Mouse (Mus musculus) mesoderm, embryonic 11.5 days (tissue): ENCODE data around the gene Gm20517.

Source experiments
- DNase-seq: peaks from one replicate; pipeline ENCODE4 v3.0.0-alpha.2; 2012; ENCODE audit warnings: low read depth, low spot score

The Gm20517 gene

DNA sequence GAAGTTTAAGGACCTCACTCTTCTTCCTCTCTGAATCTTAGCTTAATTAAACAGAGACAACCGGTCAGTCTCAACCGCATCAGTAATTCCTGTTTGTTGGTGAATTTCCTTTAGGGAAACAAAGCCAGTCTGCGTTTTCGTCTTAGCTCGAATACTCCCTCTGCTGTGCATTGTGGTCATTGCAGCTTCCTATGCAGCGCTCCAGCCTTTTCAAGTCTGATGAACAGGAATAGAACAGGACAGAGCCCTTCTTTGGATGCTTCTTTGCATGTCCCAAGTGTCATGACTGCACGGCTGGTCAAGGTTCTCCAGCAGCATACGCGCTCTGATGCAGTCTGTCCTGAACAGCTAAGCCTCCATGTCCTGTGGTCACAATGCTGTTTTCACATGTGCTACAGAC, 65.2 kb downstream of the Gm20517 start:
- peak; percentile 79 for DNase-seq

DNA sequence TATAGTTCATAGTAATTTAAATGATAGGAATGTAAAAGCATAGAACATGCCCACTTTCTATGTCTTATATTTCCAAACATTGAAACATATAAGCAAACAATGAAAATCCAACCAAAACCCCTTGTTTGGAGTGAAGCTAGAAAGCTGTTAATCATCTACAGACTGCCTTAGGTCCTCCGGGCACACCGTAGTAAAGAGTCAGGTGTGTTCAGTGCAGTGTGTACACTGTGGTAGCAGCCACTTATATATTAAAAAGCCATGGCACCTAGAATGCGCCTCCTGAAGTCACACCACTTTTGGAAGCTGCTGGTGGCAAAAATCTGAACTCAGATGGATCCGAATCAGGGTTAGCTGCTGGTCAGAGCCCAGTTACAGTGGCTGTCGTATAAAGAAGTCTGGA, 66.8 kb downstream of the Gm20517 start:
- no peak for DNase-seq

DNA sequence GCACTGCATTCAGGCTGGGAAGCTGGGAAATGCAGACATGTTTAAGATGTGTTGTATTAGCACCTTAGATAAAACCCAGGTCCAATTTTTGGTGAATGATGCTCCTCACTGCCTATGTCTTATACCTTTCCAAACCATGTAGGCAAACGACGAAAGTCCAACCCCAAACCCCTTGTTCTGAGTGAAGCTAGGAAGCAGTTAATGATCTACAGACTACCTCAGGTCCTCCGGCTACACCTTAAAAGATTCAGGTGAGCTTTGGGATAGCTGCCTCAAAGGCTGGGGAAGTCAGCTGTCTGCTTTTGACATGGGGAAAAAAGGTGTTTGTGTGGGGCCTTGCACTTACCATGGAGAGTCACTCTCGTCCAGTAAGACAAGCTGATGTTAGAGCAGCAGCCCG, 67.3 kb downstream of the Gm20517 start:
- no peak for DNase-seq

DNA sequence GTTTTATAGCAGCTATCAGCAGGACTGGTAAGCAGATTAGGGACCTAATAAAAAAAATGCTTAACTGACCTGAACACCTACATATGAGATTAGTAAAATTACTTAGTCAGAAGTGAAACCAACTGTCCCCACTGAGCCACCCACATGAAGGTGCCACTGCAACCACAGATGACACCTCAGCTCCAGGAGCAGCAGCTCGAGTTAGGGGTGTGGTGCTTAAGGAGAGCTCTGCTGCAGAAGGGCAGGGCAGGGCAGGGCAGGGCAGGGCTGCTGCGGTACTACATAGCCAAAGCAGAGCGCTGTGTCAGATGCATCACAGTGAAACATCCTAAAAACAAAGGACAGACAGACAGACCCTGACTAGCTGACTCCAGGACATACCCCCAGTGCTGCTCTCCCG, 71.4 kb downstream of the Gm20517 start:
- DNase-seq: no peak

DNA sequence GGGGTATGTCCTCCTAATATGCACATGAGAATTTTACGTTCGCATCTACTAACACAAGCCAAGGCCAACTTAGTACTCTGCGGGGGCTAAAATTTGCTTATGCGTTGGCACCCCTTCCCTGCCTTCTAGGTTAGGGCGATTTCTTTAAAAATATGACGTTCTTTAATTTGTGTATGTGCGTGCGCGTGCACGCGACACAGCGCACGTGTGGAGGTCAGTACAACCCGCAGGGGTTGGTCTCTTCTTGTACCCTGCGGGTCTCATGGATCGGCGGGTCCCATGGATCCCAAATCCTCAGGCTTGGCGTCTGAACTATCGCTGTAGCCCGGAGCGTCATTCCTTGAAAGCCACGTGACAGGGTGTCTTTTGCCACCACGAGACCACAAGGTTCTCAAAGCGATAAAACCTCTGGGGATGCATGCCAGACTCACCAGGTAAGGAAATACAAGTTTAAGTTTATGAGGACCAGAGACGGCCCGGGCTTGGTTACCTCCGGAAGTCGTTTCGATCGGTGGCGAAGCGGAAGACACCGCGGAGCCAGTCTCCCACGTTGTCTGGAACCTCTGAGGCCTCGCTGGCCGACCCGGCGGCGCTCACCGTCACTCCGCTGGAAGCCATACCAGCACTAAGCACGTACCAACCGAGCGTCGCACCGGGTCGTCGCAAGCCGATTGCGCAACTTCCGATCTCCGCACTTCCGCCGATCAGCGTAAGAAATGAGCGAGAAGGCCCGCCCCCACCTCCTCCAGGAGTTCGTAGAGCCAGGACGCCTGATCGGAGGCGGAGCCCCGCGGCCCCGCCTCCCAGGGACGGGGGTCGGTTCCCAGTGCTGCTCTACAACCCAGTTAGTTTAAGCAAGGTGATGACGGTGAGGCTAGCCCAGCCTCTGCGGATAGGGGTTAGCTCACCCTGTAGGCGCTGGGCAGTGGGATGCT, 76.3 kb downstream of the Gm20517 start:
- peak; percentile 96 for DNase-seq

DNA sequence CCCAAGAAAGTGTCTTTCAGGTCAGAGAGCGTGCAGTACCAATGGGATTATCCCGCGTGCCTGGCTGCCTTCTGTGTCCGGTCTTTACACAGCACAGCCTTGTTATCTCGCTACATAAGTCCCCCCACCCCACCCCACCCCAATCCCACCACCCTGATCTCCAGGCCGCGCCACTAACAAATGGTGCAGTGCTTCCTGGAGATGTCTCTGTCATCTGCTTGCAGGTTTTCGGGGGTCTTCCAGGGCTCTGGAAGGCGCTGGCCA, 76.9 kb downstream of the Gm20517 start, which contains the start of gene Tomm6:
Tomm6 (minus strand) TSS at position 43 of the 264 bp plus-strand sequence.
- DNase-seq: no peak

DNA sequence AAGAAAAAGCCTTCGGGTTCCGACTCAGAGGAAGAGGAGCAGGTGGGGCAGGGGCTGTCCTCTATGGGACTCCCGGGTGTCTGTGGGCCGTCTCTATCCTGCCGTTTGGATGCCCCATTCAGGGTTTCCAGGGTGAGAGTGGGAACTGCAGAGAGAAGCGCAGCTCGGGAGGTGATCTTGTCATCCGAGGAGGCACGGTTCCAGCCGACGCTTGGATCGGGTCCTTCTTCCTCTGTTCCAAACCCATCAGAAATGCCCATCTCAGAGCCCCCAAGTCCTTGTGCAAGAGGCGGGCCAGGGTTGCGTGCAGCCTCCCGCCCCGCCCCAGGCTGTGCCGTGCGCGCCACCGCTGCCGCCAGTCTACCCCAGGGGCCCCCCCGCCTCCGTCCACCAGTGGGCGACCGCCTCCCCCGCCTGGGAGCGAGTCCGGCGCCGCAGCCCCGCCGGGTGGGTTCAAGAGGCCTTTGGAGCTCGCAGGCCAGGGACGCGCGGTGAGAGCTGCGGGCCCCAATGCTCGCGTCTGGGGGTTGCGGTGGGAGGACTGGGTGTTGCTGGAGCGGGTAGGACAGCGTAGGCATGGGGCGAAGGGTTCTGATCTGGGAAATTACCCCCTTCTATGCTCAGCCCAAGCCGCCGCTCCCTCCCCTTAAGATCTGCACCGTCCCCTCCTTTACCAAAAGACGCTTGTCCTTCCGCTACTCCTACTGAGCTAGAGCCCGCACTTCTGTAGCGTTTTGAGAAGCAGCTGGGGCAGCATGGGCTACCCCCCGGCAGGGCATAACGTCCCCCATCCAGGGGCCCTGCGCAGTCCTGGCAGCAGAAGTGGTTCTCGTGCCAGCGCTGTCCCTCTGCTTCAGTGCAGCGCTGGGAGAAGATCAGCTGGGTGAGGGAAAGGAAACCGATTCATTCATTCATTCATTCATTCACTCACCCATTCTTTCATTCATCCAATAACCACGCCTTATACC, 77.5 kb downstream of the Gm20517 start, which contains the start of gene Frs3:
Frs3 (plus strand) TSS at position 423 of the 968 bp plus-strand sequence.
- DNase-seq: peak; percentile 65

DNA sequence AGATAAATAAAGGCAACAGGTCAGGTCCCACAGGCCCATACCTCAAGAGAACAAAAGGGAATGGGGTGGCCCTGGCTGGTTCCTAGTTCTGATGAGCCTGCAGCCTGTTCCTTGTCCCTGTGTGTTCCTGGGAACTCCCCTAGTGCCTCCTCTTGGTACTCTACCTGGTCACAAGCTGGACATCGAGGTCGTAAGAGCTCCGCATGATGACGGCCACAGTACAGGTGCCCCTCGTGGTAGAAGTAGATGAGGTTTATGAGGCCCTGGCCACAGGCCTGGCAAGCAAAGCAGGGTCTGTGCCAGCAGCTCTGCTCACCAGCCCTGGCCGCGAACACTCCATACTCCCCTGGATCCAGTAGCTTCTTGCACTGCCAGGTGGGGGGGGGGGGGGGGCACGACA, 78.5 kb downstream of the Gm20517 start:
- no peak for DNase-seq

DNA sequence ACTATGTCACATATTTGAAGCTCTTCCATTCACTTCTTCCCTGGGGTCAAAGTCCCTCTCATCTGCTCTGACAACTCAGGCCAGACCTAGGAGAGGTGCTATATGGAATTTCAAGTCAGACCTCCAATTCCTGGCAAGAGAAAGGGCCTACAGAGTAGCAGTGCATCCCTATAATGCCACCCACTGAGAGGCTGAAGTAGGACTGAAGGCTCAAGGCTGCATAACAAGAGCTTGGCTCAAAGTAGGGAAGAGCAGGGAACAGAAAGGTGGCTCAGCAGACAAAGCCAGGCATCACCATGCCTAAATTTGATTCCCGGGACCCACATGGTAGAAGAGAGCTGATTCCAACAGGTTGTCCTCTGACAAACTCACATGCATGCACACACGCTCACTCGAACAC, 80.3 kb downstream of the Gm20517 start:
- DNase-seq: no peak

DNA sequence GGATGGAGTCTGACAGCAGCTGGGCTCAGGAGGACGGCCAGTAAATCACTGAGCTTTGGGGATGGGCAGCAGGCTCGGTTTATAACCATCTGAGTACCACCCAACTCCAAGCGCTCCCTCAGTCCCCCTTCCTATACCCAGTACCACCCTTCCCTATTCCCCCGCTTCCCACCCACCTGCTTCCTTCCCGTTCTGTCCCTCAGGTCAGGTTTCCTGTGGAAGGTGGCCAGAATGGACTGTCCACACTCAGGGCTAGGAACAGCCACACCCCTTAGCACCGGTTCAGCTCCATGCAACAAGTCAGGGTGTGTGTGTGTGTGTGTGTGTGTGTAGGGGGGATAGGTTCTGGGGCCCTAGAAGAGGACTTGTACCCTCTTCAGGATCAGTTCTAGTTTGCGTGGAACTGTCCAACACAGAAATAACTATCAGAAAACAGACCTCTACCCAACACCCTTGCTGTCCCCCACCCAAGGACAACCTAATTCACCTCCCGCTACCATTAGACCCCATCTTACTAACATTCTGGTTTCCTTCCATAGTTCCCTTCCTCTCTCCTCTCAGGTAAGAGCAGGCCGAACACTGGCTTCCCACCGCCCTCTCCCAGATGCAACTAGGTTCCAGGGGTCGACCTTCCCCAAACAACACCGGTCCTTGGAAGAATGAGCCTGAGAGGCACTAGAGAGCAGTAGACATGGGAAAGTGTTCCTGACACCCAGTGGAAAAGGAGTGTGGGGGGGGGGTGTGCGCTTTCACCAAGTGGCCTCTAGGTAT, 82.5 kb downstream of the Gm20517 start:
- no peak for DNase-seq

DNA sequence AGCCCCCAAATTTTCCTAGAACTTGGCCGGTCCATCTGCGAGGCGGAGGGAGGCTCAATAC, 82.9 kb downstream of the Gm20517 start, which contains the start of gene Gm21981:
Gm21981 (minus strand) TSS at position 14 of the 61 bp plus-strand sequence.
- no peak for DNase-seq

DNA sequence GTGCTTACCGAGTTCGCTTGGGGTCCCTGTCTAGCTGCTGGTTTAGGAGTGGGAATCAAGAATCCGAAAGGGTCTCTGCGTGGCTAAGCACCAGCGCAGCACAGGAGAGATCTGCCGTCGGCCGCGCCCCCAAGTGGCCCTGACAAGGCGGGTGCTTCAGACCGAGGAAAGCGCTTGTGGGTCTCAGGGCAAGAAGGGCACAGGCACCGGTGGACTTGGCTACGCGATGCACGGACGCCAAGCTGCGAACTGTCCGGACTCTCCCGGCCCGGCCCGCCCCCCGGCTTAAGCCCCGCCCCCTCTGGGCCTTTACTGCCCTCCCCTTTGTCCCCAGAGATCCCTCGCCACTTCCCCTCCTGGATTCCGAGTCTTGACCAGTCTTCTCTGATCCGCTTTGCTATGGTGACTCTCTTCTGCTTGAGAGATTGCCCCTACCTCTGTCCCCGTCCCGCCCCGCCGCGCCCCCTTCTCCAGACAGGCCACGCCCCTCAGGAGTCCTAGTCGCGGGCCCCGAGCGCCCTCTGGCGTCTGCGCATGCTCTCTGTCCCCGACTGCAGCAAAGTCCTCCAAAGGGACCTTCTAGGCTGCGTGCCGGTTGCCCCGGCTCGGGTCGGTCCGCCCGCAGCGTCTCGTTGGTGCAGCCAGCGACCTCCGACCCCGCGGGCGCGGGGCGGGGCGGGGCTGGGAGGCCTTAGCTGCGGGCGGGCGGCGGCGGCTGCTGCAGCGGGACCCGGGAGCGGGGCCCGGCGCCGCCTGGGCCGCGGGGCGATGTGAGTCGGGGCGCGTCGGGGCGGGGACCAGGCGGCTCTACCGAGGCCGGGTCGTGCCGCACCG, 83.3 kb downstream of the Gm20517 start, which contains the start of gene Prickle4:
Prickle4 (minus strand) TSS at position 234 of the 834 bp plus-strand sequence.
- peak; percentile 96 for DNase-seq

DNA sequence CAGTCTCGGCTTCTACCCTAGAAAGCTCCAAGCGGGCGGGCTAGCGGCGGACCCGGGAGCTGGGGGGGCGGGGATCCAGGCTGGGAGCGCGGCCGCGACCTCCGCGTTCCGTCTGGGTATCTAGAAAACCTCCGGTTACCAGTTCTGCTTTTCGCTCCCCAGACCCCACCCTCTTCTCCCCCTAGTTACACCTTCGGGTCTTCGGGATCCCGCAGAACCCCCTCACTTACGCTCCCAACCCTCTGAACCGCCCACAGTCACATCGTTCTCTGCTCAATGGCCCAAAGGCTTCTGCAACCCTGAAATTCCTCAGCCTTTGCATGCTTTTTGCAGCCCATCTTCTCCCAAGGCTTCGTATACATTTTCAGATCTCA, 83.9 kb downstream of the Gm20517 start:
- no peak for DNase-seq

DNA sequence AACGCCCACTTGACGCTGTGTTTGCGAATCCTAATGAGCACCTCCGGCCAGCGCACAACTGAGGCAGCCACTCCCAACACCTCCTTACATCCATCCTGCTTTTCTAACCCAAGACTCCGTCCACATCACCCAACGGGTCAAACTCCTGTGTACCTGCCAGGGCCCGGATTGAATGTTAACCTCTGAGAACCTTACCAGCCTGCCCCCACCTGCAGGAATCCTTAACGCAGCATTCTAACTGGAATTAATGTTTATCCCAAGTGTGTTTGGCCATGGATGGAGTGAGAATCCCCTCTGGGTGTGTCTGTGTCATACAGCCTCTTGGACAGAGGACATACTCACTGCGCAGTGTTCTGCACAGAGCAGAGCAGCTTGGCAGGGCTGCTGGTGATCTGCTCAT, 86.8 kb downstream of the Gm20517 start:
- DNase-seq: no peak

DNA sequence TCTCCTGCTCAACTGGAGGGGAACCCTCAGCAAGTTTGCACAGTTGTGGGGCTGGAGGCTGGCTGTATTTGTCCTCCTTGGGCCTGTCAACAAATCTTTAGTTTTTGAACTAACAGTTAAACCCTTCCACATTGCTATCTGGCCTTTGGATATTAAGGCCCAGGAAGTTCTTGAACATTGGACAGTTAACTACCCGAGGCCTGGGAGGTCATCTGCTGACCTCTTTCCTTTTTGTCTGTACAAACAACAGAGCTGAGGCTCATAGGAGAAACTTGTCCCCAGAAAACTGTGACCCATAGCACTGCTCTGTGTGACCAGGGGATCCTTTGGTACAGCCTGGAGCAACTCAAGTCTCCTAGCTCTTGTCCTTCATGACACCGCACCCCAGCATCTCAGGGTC, 87.7 kb downstream of the Gm20517 start:
- no peak for DNase-seq

DNA sequence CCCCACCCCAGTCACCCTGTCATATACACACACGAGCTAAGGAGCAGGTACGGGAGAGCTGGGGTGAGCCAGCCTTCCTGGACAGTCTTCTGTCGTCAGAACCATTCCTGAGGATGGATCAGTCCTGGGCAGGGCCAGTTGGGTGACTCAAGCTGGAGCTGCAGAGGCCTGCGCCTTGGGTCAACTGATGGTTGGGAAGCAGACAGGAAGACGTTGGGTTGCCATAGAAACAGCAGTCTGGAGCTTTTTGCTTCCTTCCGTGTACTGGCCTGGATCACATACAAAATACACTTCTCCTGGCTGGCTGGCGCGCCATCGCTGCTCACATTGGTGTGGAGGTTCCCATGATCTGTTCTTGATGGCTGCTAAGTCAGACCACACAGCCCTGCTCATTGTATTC, 90.4 kb downstream of the Gm20517 start:
- DNase-seq: no peak

DNA sequence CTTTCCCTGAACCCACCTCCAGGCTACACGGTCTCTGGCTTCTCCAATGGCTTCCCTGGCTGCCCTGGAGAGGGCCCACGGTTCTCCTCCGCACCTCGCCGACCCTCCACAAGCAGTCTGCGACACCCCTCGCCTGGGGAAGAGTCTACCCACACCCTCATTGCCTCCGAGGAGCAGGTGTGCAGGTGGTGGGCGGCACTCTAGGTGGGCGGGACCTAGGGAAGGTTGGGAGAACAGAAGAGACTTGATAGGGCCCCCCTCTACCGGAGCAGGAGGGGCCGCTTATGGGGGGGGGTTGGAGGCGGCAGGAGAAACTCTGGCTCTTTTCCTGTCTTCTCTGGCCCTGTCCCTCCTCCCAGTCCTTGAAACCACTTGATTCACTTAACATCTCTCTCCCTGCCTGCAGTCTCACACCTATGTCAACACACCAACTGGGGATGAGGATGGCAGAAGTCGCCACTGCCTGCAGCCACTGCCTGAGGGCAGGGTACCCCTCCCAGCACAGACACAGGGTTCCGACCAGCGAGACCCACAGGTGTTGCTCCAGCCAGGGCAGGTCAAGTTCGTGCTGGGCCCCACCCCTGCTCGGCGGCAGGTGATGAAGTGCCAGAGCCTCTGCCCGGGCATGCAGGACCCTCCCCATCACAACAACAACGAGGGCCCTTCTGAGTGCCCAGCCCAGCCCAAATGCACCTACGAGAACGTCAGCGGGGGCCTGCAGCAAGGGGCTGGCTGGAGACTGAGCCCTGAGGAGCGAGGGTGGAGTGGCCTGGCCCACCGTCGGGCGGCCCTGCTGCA, 91.4 kb downstream of the Gm20517 start:
- DNase-seq: no peak

DNA sequence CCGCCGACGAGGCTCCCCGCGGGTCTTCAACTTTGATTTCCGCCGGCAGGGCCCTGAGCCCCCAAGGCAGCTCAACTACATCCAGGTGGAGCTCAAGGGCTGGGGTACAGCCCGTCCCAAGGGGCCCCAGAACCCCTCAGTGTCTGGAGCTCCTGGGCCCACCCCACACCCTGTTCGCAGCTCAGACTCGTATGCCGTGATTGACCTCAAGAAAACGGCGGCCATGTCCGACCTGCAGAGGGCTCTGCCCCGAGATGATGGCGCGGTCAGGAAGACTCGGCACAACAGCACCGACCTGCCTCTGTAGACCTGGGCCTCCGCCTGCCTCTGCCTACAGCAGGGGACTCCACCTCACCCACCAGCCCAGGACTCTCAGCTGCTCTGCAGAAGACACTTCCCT, 92.2 kb downstream of the Gm20517 start:
- no peak for DNase-seq

DNA sequence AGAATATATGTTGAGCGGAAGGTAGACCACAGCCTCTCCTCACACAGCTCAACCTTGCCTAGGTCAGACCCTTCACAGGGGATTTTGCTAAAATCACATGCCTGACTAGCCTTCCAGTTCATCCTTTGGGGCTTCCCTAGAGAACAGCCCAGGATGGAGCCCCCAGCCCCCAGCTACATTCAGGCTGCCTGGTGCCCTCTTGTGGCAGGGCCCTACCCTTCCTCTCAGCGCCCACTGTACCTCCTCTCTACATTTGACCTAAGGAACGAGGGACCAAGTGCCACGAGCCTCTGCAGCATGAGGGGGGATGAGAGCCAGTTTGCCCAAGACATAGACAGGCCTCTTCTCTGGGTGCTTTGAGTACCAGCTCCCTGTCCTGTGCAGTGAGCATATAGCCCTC, 93.3 kb downstream of the Gm20517 start:
- DNase-seq: no peak

DNA sequence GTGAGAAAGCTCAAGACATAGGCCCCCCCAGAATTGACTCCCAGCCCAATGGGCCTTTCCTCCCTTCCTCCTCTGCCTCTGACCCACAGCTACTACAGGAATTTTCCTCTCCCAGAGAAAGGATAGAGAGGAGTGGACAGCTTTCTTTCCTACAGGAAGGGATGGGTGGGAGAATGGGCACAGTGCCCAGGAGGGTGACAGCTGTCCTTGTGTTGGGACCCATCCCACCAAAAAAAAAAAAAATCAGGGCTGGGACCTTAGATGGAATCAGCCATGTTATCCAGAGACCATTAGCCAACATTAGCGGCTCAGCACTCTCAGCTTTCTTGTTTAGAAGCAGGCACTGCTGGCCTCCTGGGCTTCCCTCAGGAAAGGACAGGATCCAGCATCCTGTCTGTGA, 94.8 kb downstream of the Gm20517 start:
- no peak for DNase-seq

DNA sequence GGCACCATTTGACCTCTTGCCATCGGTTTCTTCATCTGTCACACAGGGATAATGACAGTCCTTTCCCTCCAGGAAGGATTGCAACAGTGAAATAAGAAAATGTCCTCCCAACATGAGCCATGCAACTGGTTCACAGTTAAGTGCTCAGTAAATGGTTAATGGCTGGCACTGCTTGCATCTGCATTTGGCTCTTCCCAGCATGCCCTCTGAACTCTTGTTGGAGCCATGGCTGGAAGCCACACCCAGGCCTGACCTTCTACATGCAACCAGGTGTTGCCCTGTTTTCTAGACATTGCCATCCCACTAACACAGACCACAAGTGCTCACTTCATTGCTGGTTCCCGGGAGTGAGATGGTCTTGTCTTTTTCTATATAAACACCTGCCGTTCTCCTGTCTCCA, 96.6 kb downstream of the Gm20517 start:
- DNase-seq: no peak
